Mouse (Mus musculus) midbrain, embryonic 13.5 days (tissue): ENCODE results near the gene Sf3b1. TPM values are rescaled to one million over a fixed set of nuclear protein-coding genes. Genes with fewer than 3 reads are reported as not detected.
A peak's percentile ranks its signal among the peaks of the same experiment; 100 is the strongest.
"Not testable (repeated sequence)": the region's sequence is repeated elsewhere in the genome, so short reads cannot be mapped to it uniquely, and the experiment has no call there.

Source experiments
- ATAC-seq: fragments of 200-750 bp; cut with Nextera tagmentation; 2 replicates; pipeline ENCODE4 v1.8.0; 2017; ENCODE audit warnings: mild to moderate bottlenecking, moderate TSS enrichment, moderate library complexity
- H3K27ac ChIP-seq: fragments of 300-500 bp; sonication (generic); 2 replicates; pipeline ENCODE4 v1.5.1; 2015; ENCODE audit warnings: inconsistent platforms, mild to moderate bottlenecking, moderate library complexity
- H3K27me3 ChIP-seq: fragments of 300-500 bp; sonication (generic); 2 replicates; pipeline ENCODE4 v1.6.1; 2015; ENCODE audit warnings: mild to moderate bottlenecking, inconsistent platforms
- H3K36me3 ChIP-seq: fragments of 300-500 bp; sonication (generic); 2 replicates; pipeline ENCODE4 v1.6.1; 2015; ENCODE audit warnings: mild to moderate bottlenecking, inconsistent platforms
- H3K4me1 ChIP-seq: fragments of 300-500 bp; sonication (generic); replicated peaks from 2 replicates; pipeline ENCODE4 v1.6.1; 2015; ENCODE audit warnings: inconsistent platforms
- H3K4me2 ChIP-seq: fragments of 300-500 bp; sonication (generic); replicated peaks from 2 replicates; pipeline ENCODE4 v1.6.1; 2015; ENCODE audit warnings: moderate library complexity, mild to moderate bottlenecking, inconsistent platforms
- H3K4me3 ChIP-seq: fragments of 300-500 bp; sonication (generic); replicated peaks from 2 replicates; pipeline ENCODE4 v1.5.1; 2015; ENCODE audit warnings: mild to moderate bottlenecking, inconsistent platforms
- H3K9ac ChIP-seq: fragments of 300-500 bp; sonication (generic); replicated peaks from 2 replicates; pipeline ENCODE4 v1.6.1; 2015; ENCODE audit warnings: mild to moderate bottlenecking, inconsistent platforms
- H3K9me3 ChIP-seq: fragments of 300-500 bp; sonication (generic); 2 replicates; pipeline ENCODE4 v1.6.1; 2016; ENCODE audit warnings: mild to moderate bottlenecking, inconsistent platforms
- WGBS: fragments of 180-500 bp; shearing (Covaris S2); methylation state at CpG from one replicate; pipeline ENCODE4 v1.1.7; 2015; 5-methylcytosine and 5-hydroxymethylcytosine counted together
- polyA plus RNA-seq: library from polyadenylated mRNA; unstranded; fragments of >200 nt; fragmentation: Nextera tagmentation; extraction: Ambion mirVana; gene quantifications from 2 replicates; pipeline ENCODE4 v1.2.1, GENCODE M21; 2015

The Sf3b1 gene
- polyA plus RNA-seq, 1 experiment from 2014 or later: 342 TPM

- H3K4me1 ChIP-seq: peaks cover 13% of the 10 kb centered on the region
- H3K4me3 ChIP-seq: peak overlapping the region; percentile 95
- H3K9me3 ChIP-seq: no peaks in the 10 kb centered on the region
- no peaks in the 10 kb centered on the region for H3K36me3 ChIP-seq
- H3K9ac ChIP-seq: peak overlapping the region; percentile 98
- H3K4me2 ChIP-seq: peak overlapping the region; percentile 78
- no peaks in the 10 kb centered on the region for H3K27me3 ChIP-seq
- ATAC-seq: no peak
- H3K27ac ChIP-seq: 0 out of 2 replicates have a peak overlapping the region, but pooled peaks have one; percentile 94
- WGBS: 19% methylated on average over 10 of the region's 10 CpGs
Measured at GRCm38 (mm10) chr1:55025656-55026430, 1.4 kb downstream of the Sf3b1 start.

- H3K9me3 ChIP-seq: no peaks in the 10 kb centered on the region
- H3K27ac ChIP-seq: no peak overlapping the region
- H3K27me3 ChIP-seq: no peaks in the 10 kb centered on the region
- no peak overlapping the region for H3K4me2 ChIP-seq
- no peak for ATAC-seq
- H3K4me1 ChIP-seq: peaks cover 13% of the 10 kb centered on the region
- peaks cover 14% of the 10 kb centered on the region for H3K36me3 ChIP-seq
- no peak overlapping the region for H3K9ac ChIP-seq
- H3K4me3 ChIP-seq: no peak overlapping the region
Measured at GRCm38 (mm10) chr1:55021907-55022306, 5.4 kb downstream of the Sf3b1 start.

- ATAC-seq: no peak
- no peaks in the 10 kb centered on the region for H3K4me1 ChIP-seq
- H3K9ac ChIP-seq: no peak overlapping the region
- 60% methylated on average over 3 of the region's 3 CpGs for WGBS
- H3K36me3 ChIP-seq: peaks cover 76% of the 10 kb centered on the region
- no peak overlapping the region for H3K4me3 ChIP-seq
- no peak overlapping the region for H3K4me2 ChIP-seq
- H3K9me3 ChIP-seq: no peaks in the 10 kb centered on the region
- no peak overlapping the region for H3K27ac ChIP-seq
- no peaks in the 10 kb centered on the region for H3K27me3 ChIP-seq
Measured at GRCm38 (mm10) chr1:55012513-55012912, 14.8 kb downstream of the Sf3b1 start.

GRCm38 (mm10) chr1:55008313-55008712 is 19.0 kb downstream of the Sf3b1 start:
- H3K27me3 ChIP-seq, ATAC-seq, H3K4me1 ChIP-seq, H3K9me3 ChIP-seq, H3K4me2 ChIP-seq, H3K4me3 ChIP-seq, H3K9ac ChIP-seq, H3K27ac ChIP-seq: not testable (repeated sequence)
- WGBS: 92% methylated on average over 2 of the region's 2 CpGs
- peaks cover 76% of the 10 kb centered on the region for H3K36me3 ChIP-seq

GRCm38 (mm10) chr1:54993581-54993980 is 33.7 kb downstream of the Sf3b1 start:
- no peak overlapping the region for H3K4me2 ChIP-seq
- no peak overlapping the region for H3K27ac ChIP-seq
- H3K9ac ChIP-seq: no peak overlapping the region
- WGBS: 94% methylated on average over 5 of the region's 5 CpGs
- no peaks in the 10 kb centered on the region for H3K4me1 ChIP-seq
- H3K9me3 ChIP-seq: no peaks in the 10 kb centered on the region
- ATAC-seq: no peak
- H3K36me3 ChIP-seq: peaks cover 81% of the 10 kb centered on the region
- no peaks in the 10 kb centered on the region for H3K27me3 ChIP-seq
- no peak overlapping the region for H3K4me3 ChIP-seq

- no peak for ATAC-seq
- no peaks in the 10 kb centered on the region for H3K4me1 ChIP-seq
- H3K9me3 ChIP-seq: no peaks in the 10 kb centered on the region
- peaks cover 55% of the 10 kb centered on the region for H3K36me3 ChIP-seq
- H3K4me3 ChIP-seq: no peak overlapping the region
- H3K27me3 ChIP-seq: no peaks in the 10 kb centered on the region
- 94% methylated on average over 5 of the region's 5 CpGs for WGBS
- no peak overlapping the region for H3K27ac ChIP-seq
- no peak overlapping the region for H3K4me2 ChIP-seq
- H3K9ac ChIP-seq: no peak overlapping the region
Measured at GRCm38 (mm10) chr1:54986248-54986647, 41.0 kb downstream of the Sf3b1 start.

GRCm38 (mm10) chr1:54985831-54986230 is 41.5 kb downstream of the Sf3b1 start:
- no peak overlapping the region for H3K4me2 ChIP-seq
- no peaks in the 10 kb centered on the region for H3K27me3 ChIP-seq
- H3K36me3 ChIP-seq: peaks cover 52% of the 10 kb centered on the region
- no peak overlapping the region for H3K27ac ChIP-seq
- WGBS: 96% methylated on average over 3 of the region's 3 CpGs
- no peak overlapping the region for H3K9ac ChIP-seq
- no peaks in the 10 kb centered on the region for H3K9me3 ChIP-seq
- H3K4me3 ChIP-seq: no peak overlapping the region
- H3K4me1 ChIP-seq: no peaks in the 10 kb centered on the region
- no peak for ATAC-seq

GRCm38 (mm10) chr1:54984154-54984553 is 43.1 kb downstream of the Sf3b1 start:
- Histone ChIP-seq H3K4me3 (no peak overlapping the region), H3K9ac (no peak overlapping the region), H3K36me3 (peaks cover 37% of the 10 kb centered on the region), H3K4me1 (no peaks in the 10 kb centered on the region), H3K27ac (no peak overlapping the region), H3K27me3 (no peaks in the 10 kb centered on the region), H3K4me2 (no peak overlapping the region), H3K9me3 (no peaks in the 10 kb centered on the region)
- ATAC-seq: no peak
- WGBS: 91% methylated on average over 7 of the region's 7 CpGs

GRCm38 (mm10) chr1:54983339-54983738 is 43.9 kb downstream of the Sf3b1 start:
- 68% methylated on average over 3 of the region's 3 CpGs for WGBS
- H3K4me2 ChIP-seq: no peak overlapping the region
- no peak overlapping the region for H3K4me3 ChIP-seq
- peaks cover 34% of the 10 kb centered on the region for H3K36me3 ChIP-seq
- 0 out of 2 replicates have a peak, but pooled peaks have one; percentile 14 for ATAC-seq
- H3K27ac ChIP-seq: no peak overlapping the region
- H3K4me1 ChIP-seq: no peaks in the 10 kb centered on the region
- H3K9ac ChIP-seq: no peak overlapping the region
- no peaks in the 10 kb centered on the region for H3K27me3 ChIP-seq
- H3K9me3 ChIP-seq: no peaks in the 10 kb centered on the region

- H3K9me3 ChIP-seq: no peaks in the 10 kb centered on the region
- no peak overlapping the region for H3K4me3 ChIP-seq
- no peak overlapping the region for H3K9ac ChIP-seq
- peaks cover 31% of the 10 kb centered on the region for H3K36me3 ChIP-seq
- no peaks in the 10 kb centered on the region for H3K4me1 ChIP-seq
- ATAC-seq: no peak
- H3K27ac ChIP-seq: no peak overlapping the region
- no peak overlapping the region for H3K4me2 ChIP-seq
- H3K27me3 ChIP-seq: no peaks in the 10 kb centered on the region
- 93% methylated on average over 3 of the region's 3 CpGs for WGBS
Measured at GRCm38 (mm10) chr1:54982636-54983035, 44.6 kb downstream of the Sf3b1 start.

- H3K9ac ChIP-seq: no peak overlapping the region
- H3K4me3 ChIP-seq: no peak overlapping the region
- H3K27ac ChIP-seq: no peak overlapping the region
- 74% methylated on average over 1 of the region's 1 CpGs for WGBS
- peak; percentile 62 for ATAC-seq
- H3K4me1 ChIP-seq: no peaks in the 10 kb centered on the region
- H3K4me2 ChIP-seq: no peak overlapping the region
- H3K27me3 ChIP-seq: no peaks in the 10 kb centered on the region
- H3K36me3 ChIP-seq: peaks cover 6% of the 10 kb centered on the region; the same call in 1 of the 2 replicates
- H3K9me3 ChIP-seq: no peaks in the 10 kb centered on the region
Measured at GRCm38 (mm10) chr1:54979226-54979984, 47.9 kb downstream of the Sf3b1 start.

- Histone ChIP-seq H3K36me3 (no peaks in the 10 kb centered on the region), H3K9ac (no peak overlapping the region), H3K4me3 (no peak overlapping the region), H3K27ac (no peak overlapping the region), H3K4me1 (no peaks in the 10 kb centered on the region), H3K4me2 (no peak overlapping the region), H3K27me3 (no peaks in the 10 kb centered on the region), H3K9me3 (no peaks in the 10 kb centered on the region)
- WGBS: 89% methylated on average over 5 of the region's 5 CpGs
- no peak for ATAC-seq
Measured at GRCm38 (mm10) chr1:54971687-54972404, 55.4 kb downstream of the Sf3b1 start.
